Mouse (Mus musculus): ENCODE measurements around the gene Dnajc2. TPM values are rescaled to one million over a fixed set of nuclear protein-coding genes. Genes with fewer than 3 reads are reported as not detected.
A peak's percentile ranks its signal among the peaks of the same experiment; 100 is the strongest.

The Dnajc2 gene
- polyA plus RNA-seq, 1 experiment from 2014 or later = 75.4 TPM

GRCm38 (mm10) chr5:21736046-21736445 lies 49.0 kb downstream of the Dnajc2 start:
- Histone ChIP-seq H3K4me3 (replicated peaks; ENCODE audit: low read depth, low read length) (no peak overlapping the region), H3K4me2 (ENCODE audit: low read length) (no peak overlapping the region), H3K4me1 (ENCODE audit: control insufficient read depth, insufficient read depth, low read length) (peaks cover 22% of the 10 kb centered on the region), H3K9me3 (ENCODE audit: control insufficient read depth, low read length) (no peaks in the 10 kb centered on the region), H3K27ac (replicated peaks; ENCODE audit: low read depth, low read length) (no peak overlapping the region), H3K27me3 (ENCODE audit: control insufficient read depth, insufficient read depth, low read length) (no peaks in the 10 kb centered on the region), H3K9ac (replicated peaks; ENCODE audit: low read length) (no peak overlapping the region), H3K36me3 (ENCODE audit: control insufficient read depth, insufficient read depth, low read length) (peaks cover 21% of the 10 kb centered on the region)
- WGBS = 86% methylated on average over 11 of the region's 11 CpGs
- no peak for ATAC-seq (ENCODE audit: low FRiP score, low TSS enrichment)
- DNase-seq = no peak

DNA sequence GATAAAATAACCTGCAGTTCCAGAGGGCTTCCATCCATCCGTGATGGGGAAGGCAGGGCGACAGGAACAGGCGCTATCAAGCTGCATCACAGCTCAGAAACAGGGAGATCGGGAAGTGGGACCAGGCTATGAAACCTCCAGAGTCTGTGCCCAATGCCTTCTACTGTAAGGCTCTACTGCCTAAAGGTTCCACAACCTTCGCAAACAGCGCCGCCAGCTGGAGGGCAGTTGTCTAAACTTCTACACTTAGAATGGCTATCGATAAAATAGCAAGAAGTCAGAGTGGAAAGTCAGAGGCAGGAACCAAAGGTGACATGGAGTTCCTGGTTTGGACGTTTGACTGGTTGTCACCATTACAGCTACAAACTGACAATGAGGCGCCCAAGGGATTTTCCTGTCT lies 49.5 kb downstream of the Dnajc2 start:
- Histone ChIP-seq H3K4me3 (replicated peaks; ENCODE audit: low read depth, low read length) (no peak overlapping the region), H3K27me3 (ENCODE audit: control insufficient read depth, insufficient read depth, low read length) (no peaks in the 10 kb centered on the region), H3K36me3 (ENCODE audit: control insufficient read depth, insufficient read depth, low read length) (peaks cover 19% of the 10 kb centered on the region), H3K9me3 (ENCODE audit: control insufficient read depth, low read length) (no peaks in the 10 kb centered on the region), H3K27ac (replicated peaks; ENCODE audit: low read depth, low read length) (no peak overlapping the region), H3K4me2 (ENCODE audit: low read length) (no peak overlapping the region), H3K4me1 (ENCODE audit: control insufficient read depth, insufficient read depth, low read length) (peaks cover 22% of the 10 kb centered on the region), H3K9ac (replicated peaks; ENCODE audit: low read length) (no peak overlapping the region)
- DNase-seq (peak; percentile 74), ATAC-seq (ENCODE audit: low FRiP score, low TSS enrichment) (no peak)
- WGBS = 34% methylated on average over 10 of the region's 10 CpGs

DNA sequence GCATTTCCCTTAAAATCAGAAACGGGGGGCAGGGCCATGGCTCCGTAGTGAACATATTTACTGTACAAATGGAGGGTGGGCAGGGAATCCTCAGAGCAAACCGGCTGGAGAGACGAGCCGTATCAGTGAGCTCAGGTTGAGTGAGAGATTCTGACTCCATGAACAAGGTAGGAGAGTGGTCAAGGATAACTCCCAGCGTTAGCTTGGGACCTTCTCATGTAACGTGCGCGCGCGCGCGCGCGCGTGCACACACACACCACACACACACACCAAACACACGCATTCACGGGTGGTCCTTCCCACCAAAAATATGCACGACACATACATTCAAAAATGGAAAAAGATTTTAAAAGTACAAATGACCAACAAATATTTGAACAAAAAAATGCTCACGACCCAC lies 50.0 kb downstream of the Dnajc2 start:
- H3K27ac ChIP-seq (replicated peaks; ENCODE audit: low read depth, low read length) = no peak overlapping the region
- H3K36me3 ChIP-seq (ENCODE audit: control insufficient read depth, insufficient read depth, low read length) = peaks cover 14% of the 10 kb centered on the region
- WGBS = 82% methylated on average over 20 of the region's 20 CpGs
- peaks cover 22% of the 10 kb centered on the region for H3K4me1 ChIP-seq (ENCODE audit: control insufficient read depth, insufficient read depth, low read length)
- H3K27me3 ChIP-seq (ENCODE audit: control insufficient read depth, insufficient read depth, low read length) = no peaks in the 10 kb centered on the region
- no peak overlapping the region for H3K4me3 ChIP-seq (replicated peaks; ENCODE audit: low read depth, low read length)
- H3K4me2 ChIP-seq (ENCODE audit: low read length) = no peak overlapping the region
- H3K9me3 ChIP-seq (ENCODE audit: control insufficient read depth, low read length) = no peaks in the 10 kb centered on the region
- no peak overlapping the region for H3K9ac ChIP-seq (replicated peaks; ENCODE audit: low read length)
- ATAC-seq (ENCODE audit: low FRiP score, low TSS enrichment) (no peak), DNase-seq (no peak)

DNA sequence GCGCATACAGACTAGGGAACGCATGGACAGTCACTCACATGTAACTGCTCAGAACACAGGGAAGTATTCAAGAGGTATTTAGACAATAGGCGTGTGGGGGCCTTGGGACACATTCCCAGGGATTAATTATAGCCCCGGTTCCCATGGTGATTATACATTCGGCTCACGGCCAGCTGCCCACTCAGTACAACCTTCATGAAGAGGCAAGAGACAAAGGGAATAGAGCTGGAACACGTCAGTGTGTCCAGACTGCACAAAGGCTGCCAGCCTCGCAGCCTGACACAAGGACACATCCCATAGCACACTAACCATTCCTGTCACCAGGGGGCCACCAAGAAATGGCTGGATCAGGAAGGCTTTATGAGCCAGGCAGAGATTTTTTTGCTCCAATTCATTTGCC lies 52.1 kb downstream of the Dnajc2 start:
- Histone ChIP-seq H3K27ac (replicated peaks; ENCODE audit: low read depth, low read length) (peak overlapping the region; percentile 81), H3K27me3 (ENCODE audit: control insufficient read depth, insufficient read depth, low read length) (no peaks in the 10 kb centered on the region), H3K9me3 (ENCODE audit: control insufficient read depth, low read length) (no peaks in the 10 kb centered on the region), H3K4me3 (replicated peaks; ENCODE audit: low read depth, low read length) (no peak overlapping the region), H3K4me2 (ENCODE audit: low read length) (peak overlapping the region; percentile 26), H3K36me3 (ENCODE audit: control insufficient read depth, insufficient read depth, low read length) (no peaks in the 10 kb centered on the region), H3K4me1 (ENCODE audit: control insufficient read depth, insufficient read depth, low read length) (peaks cover 18% of the 10 kb centered on the region), H3K9ac (replicated peaks; ENCODE audit: low read length) (no peak overlapping the region)
- WGBS = 0% methylated on average over 8 of the region's 8 CpGs
- ATAC-seq (ENCODE audit: low FRiP score, low TSS enrichment) (peak; percentile 90), DNase-seq (peak; percentile 85)

DNA sequence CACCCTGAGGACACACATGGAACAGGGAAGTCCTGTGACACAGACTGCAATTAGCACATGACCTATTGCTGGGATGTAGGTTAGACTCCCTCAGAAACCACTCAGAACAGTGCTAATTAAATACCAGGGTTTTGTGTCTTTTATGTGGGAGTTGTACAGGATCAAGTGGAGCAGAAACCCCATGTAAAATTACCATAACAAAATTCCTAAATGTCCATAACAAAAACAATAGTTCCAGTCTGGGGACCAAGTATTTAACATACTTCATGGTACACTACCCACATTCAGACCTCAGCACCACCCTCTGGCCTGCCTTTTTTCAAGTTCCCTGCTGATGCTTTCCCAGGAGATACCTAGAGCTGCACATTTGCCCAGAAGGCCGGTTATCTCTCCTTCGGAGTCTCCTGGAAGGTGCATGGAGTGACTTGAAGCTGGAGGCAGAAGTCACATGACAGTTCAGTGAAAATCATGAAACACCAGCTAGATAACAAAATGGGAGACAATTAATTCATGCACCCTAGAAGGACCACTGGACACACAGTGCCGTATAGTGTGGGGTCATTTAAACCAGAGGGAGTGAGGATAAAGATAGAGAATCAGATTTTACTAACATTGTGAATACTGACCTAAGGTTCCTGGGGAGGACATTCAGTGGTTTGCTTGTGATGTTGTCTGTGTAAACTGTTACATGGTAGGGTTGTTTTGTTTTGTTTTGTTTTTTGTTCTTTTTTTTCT lies 52.7 kb downstream of the Dnajc2 start:
- H3K27ac ChIP-seq (replicated peaks; ENCODE audit: low read depth, low read length) = peak overlapping the region; percentile 81
- no peaks in the 10 kb centered on the region for H3K9me3 ChIP-seq (ENCODE audit: control insufficient read depth, low read length)
- peak overlapping the region; percentile 26 for H3K4me2 ChIP-seq (ENCODE audit: low read length)
- no peaks in the 10 kb centered on the region for H3K27me3 ChIP-seq (ENCODE audit: control insufficient read depth, insufficient read depth, low read length)
- peak; percentile 34 for DNase-seq
- no peak overlapping the region for H3K9ac ChIP-seq (replicated peaks; ENCODE audit: low read length)
- H3K36me3 ChIP-seq (ENCODE audit: control insufficient read depth, insufficient read depth, low read length) = no peaks in the 10 kb centered on the region
- H3K4me3 ChIP-seq (replicated peaks; ENCODE audit: low read depth, low read length) = no peak overlapping the region
- WGBS = 7% methylated on average over 3 of the region's 3 CpGs
- H3K4me1 ChIP-seq (ENCODE audit: control insufficient read depth, insufficient read depth, low read length) = peaks cover 14% of the 10 kb centered on the region
- ATAC-seq (ENCODE audit: low FRiP score, low TSS enrichment) = peak; percentile 19

DNA sequence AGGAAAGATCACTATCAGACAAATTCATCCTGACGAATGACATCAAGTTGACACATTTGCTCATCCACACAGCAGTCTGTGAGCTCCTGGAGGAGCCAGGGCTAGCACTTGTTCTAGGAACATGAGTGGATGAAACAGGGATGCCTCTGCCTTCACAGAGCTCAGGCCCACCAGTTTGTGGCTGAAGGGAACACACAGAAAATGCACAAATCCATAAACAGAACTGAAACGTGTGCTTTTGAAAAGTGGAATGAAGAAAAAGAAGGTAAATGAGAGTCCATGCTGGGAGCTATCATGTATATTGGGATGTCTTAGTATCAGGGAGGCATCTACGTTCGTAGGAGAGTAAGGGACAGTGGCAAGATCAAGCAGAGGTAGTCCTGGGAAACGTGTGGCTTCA lies 55.9 kb downstream of the Dnajc2 start:
- H3K4me2 ChIP-seq (ENCODE audit: low read length) = no peak overlapping the region
- 87% methylated on average over 5 of the region's 5 CpGs for WGBS
- no peaks in the 10 kb centered on the region for H3K36me3 ChIP-seq (ENCODE audit: control insufficient read depth, insufficient read depth, low read length)
- ATAC-seq (ENCODE audit: low FRiP score, low TSS enrichment) (no peak), DNase-seq (no peak)
- H3K4me1 ChIP-seq (ENCODE audit: control insufficient read depth, insufficient read depth, low read length) = peaks cover 14% of the 10 kb centered on the region
- no peak overlapping the region for H3K9ac ChIP-seq (replicated peaks; ENCODE audit: low read length)
- H3K4me3 ChIP-seq (replicated peaks; ENCODE audit: low read depth, low read length) = no peak overlapping the region
- no peaks in the 10 kb centered on the region for H3K27me3 ChIP-seq (ENCODE audit: control insufficient read depth, insufficient read depth, low read length)
- no peak overlapping the region for H3K27ac ChIP-seq (replicated peaks; ENCODE audit: low read depth, low read length)
- no peaks in the 10 kb centered on the region for H3K9me3 ChIP-seq (ENCODE audit: control insufficient read depth, low read length)

GRCm38 (mm10) chr5:21724872-21725271 lies 60.2 kb downstream of the Dnajc2 start:
- 4% methylated on average over 7 of the region's 7 CpGs for WGBS
- ATAC-seq (ENCODE audit: low FRiP score, low TSS enrichment) (peak; percentile 56; the same call in 1 of the 2 replicates), DNase-seq (peak; percentile 72)
- H3K36me3 ChIP-seq (ENCODE audit: control insufficient read depth, insufficient read depth, low read length) = no peaks in the 10 kb centered on the region
- H3K27ac ChIP-seq (replicated peaks; ENCODE audit: low read depth, low read length) = peak overlapping the region; percentile 79
- no peaks in the 10 kb centered on the region for H3K4me1 ChIP-seq (ENCODE audit: control insufficient read depth, insufficient read depth, low read length)
- H3K9ac ChIP-seq (replicated peaks; ENCODE audit: low read length) = no peak overlapping the region
- H3K4me2 ChIP-seq (ENCODE audit: low read length) = 0 out of 2 replicates have a peak overlapping the region, but pooled peaks have one; percentile 3
- no peak overlapping the region for H3K4me3 ChIP-seq (replicated peaks; ENCODE audit: low read depth, low read length)
- no peaks in the 10 kb centered on the region for H3K27me3 ChIP-seq (ENCODE audit: control insufficient read depth, insufficient read depth, low read length)
- no peaks in the 10 kb centered on the region for H3K9me3 ChIP-seq (ENCODE audit: control insufficient read depth, low read length)

- Histone ChIP-seq H3K36me3 (ENCODE audit: control insufficient read depth, insufficient read depth, low read length) (no peaks in the 10 kb centered on the region), H3K4me1 (ENCODE audit: control insufficient read depth, insufficient read depth, low read length) (no peaks in the 10 kb centered on the region), H3K27ac (replicated peaks; ENCODE audit: low read depth, low read length) (peak overlapping the region; percentile 79), H3K27me3 (ENCODE audit: control insufficient read depth, insufficient read depth, low read length) (no peaks in the 10 kb centered on the region), H3K9ac (replicated peaks; ENCODE audit: low read length) (0 out of 2 replicates have a peak overlapping the region, but pooled peaks have one; percentile 14), H3K4me2 (ENCODE audit: low read length) (no peak overlapping the region), H3K4me3 (replicated peaks; ENCODE audit: low read depth, low read length) (no peak overlapping the region), H3K9me3 (ENCODE audit: control insufficient read depth, low read length) (no peaks in the 10 kb centered on the region)
- peak; percentile 18; the same call in 1 of the 2 replicates for ATAC-seq (ENCODE audit: low FRiP score, low TSS enrichment)
- 7% methylated on average over 1 of the region's 1 CpGs for WGBS
- DNase-seq = peak; percentile 42
These were observed 60.6 kb downstream of the Dnajc2 start for GRCm38 (mm10) chr5:21724427-21724826.

- H3K36me3 ChIP-seq (ENCODE audit: control insufficient read depth, insufficient read depth, low read length) = no peaks in the 10 kb centered on the region
- no peak overlapping the region for H3K9ac ChIP-seq (replicated peaks; ENCODE audit: low read length)
- H3K4me1 ChIP-seq (ENCODE audit: control insufficient read depth, insufficient read depth, low read length) = no peaks in the 10 kb centered on the region
- H3K4me2 ChIP-seq (ENCODE audit: low read length) = no peak overlapping the region
- no peak overlapping the region for H3K4me3 ChIP-seq (replicated peaks; ENCODE audit: low read depth, low read length)
- ATAC-seq (ENCODE audit: low FRiP score, low TSS enrichment) (no peak), DNase-seq (no peak)
- WGBS = 94% methylated on average over 2 of the region's 2 CpGs
- no peaks in the 10 kb centered on the region for H3K9me3 ChIP-seq (ENCODE audit: control insufficient read depth, low read length)
- no peaks in the 10 kb centered on the region for H3K27me3 ChIP-seq (ENCODE audit: control insufficient read depth, insufficient read depth, low read length)
- H3K27ac ChIP-seq (replicated peaks; ENCODE audit: low read depth, low read length) = no peak overlapping the region
These were observed 65.8 kb downstream of the Dnajc2 start for GRCm38 (mm10) chr5:21719209-21719608.
